Mouse (Mus musculus) forebrain, embryonic 11.5 days (tissue): ENCODE results near the gene Hoxa3. TPM values are rescaled to one million over a fixed set of nuclear protein-coding genes. Genes with fewer than 3 reads are reported as not detected.

Experiments
- ATAC-seq: fragments of 200-750 bp; cut with Nextera tagmentation; replicated peaks from 2 replicates; pipeline ENCODE4 v1.8.0; 2017; ENCODE audit warnings: moderate TSS enrichment; ENCODE audit not compliant: low FRiP score
- DNase-seq: peaks from one replicate; pipeline ENCODE4 v3.0.0-alpha.2; 2017; ENCODE audit warnings: low spot score
- H3K27ac ChIP-seq: fragments of 300-500 bp; sonication (generic); 2 replicates; pipeline ENCODE4 v1.5.1; 2014; ENCODE audit warnings: low read depth, low read length
- H3K27me3 ChIP-seq: fragments of 300-500 bp; sonication (generic); 2 replicates; pipeline ENCODE4 v1.6.1; 2014; ENCODE audit warnings: mild to moderate bottlenecking, low read length, mixed read lengths; ENCODE audit not compliant: control insufficient read depth, insufficient read depth
- H3K36me3 ChIP-seq: fragments of 300-500 bp; sonication (generic); 2 replicates; pipeline ENCODE4 v1.6.1; 2014; ENCODE audit warnings: mild to moderate bottlenecking, low read length, moderate library complexity, mixed read lengths; ENCODE audit not compliant: control insufficient read depth, insufficient read depth
- H3K4me1 ChIP-seq: fragments of 300-500 bp; sonication (generic); replicated peaks from 2 replicates; pipeline ENCODE4 v1.6.1; 2014; ENCODE audit warnings: low read length, mixed read lengths; ENCODE audit not compliant: control insufficient read depth, insufficient read depth
- H3K4me2 ChIP-seq: fragments of 300-500 bp; sonication (generic); 2 replicates; pipeline ENCODE4 v1.6.1; 2014; ENCODE audit warnings: low read depth, mild to moderate bottlenecking, low read length, moderate library complexity, mixed read lengths; ENCODE audit not compliant: severe bottlenecking
- H3K4me3 ChIP-seq: fragments of 300-500 bp; sonication (generic); 2 replicates; pipeline ENCODE4 v1.5.1; 2014; ENCODE audit warnings: low read depth, low read length
- H3K9ac ChIP-seq: fragments of 300-500 bp; sonication (generic); 2 replicates; pipeline ENCODE4 v1.6.1; 2014; ENCODE audit warnings: low read length
- H3K9me3 ChIP-seq: fragments of 300-500 bp; sonication (generic); 2 replicates; pipeline ENCODE4 v1.6.1; 2016; ENCODE audit warnings: low read length, mixed read lengths; ENCODE audit not compliant: control insufficient read depth
- WGBS: fragments of 180-500 bp; shearing (Covaris S2); extraction: QIAGEN DNeasy Blood & Tissue Kit; methylation state at CpG from one replicate; pipeline ENCODE4 v1.1.7; 2014; 5-methylcytosine and 5-hydroxymethylcytosine counted together
- polyA plus RNA-seq: library from polyadenylated mRNA; unstranded; fragments of >200 nt; fragmentation: Nextera tagmentation; extraction: Ambion mirVana; gene quantifications from 2 replicates; pipeline ENCODE4 v1.2.1, GENCODE M21; 2014

Gene Hoxa3
- polyA plus RNA-seq, 1 experiment from 2014 or later, result not detected

GRCm38 (mm10) chr6:52253511-52254500 is 40.7 kb upstream of the Hoxa3 start:
- no peak for ATAC-seq
- peak; percentile 71 for DNase-seq
- no peak overlapping the region for H3K4me3 ChIP-seq
- H3K9me3 ChIP-seq, result no peaks in the 10 kb centered on the region
- no peak overlapping the region for H3K4me2 ChIP-seq
- no peak overlapping the region for H3K27ac ChIP-seq
- no peak overlapping the region for H3K9ac ChIP-seq
- under 1% methylated on average over 59 of the region's 59 CpGs for WGBS
- H3K4me1 ChIP-seq, result peaks cover 3% of the 10 kb centered on the region; the same call in 1 of the 2 replicates
- no peaks in the 10 kb centered on the region for H3K36me3 ChIP-seq
- H3K27me3 ChIP-seq, result peaks cover 89% of the 10 kb centered on the region

- H3K9ac ChIP-seq, result no peak overlapping the region
- peaks cover 90% of the 10 kb centered on the region for H3K27me3 ChIP-seq
- peaks cover 3% of the 10 kb centered on the region; the same call in 1 of the 2 replicates for H3K4me1 ChIP-seq
- H3K27ac ChIP-seq, result no peak overlapping the region
- no peaks in the 10 kb centered on the region for H3K36me3 ChIP-seq
- no peaks in the 10 kb centered on the region for H3K9me3 ChIP-seq
- WGBS, result 2% methylated on average over 35 of the region's 35 CpGs
- no peak overlapping the region for H3K4me2 ChIP-seq
- DNase-seq, result peak; percentile 61
- H3K4me3 ChIP-seq, result no peak overlapping the region
- no peak for ATAC-seq
Measured at GRCm38 (mm10) chr6:52252775-52253376, 39.7 kb upstream of the Hoxa3 start.

GRCm38 (mm10) chr6:52252016-52252774 is 39.1 kb upstream of the Hoxa3 start:
- no peaks in the 10 kb centered on the region for H3K36me3 ChIP-seq
- H3K9ac ChIP-seq, result no peak overlapping the region
- no peaks in the 10 kb centered on the region for H3K9me3 ChIP-seq
- no peak overlapping the region for H3K4me2 ChIP-seq
- DNase-seq, result peak; percentile 62
- 1% methylated on average over 24 of the region's 24 CpGs for WGBS
- no peak for ATAC-seq
- H3K27me3 ChIP-seq, result peaks cover 91% of the 10 kb centered on the region
- no peak overlapping the region for H3K4me3 ChIP-seq
- no peak overlapping the region for H3K27ac ChIP-seq
- peaks cover 3% of the 10 kb centered on the region; the same call in 1 of the 2 replicates for H3K4me1 ChIP-seq

GRCm38 (mm10) chr6:52251177-52251879 is 38.2 kb upstream of the Hoxa3 start:
- Histone ChIP-seq H3K4me3 (no peak overlapping the region), H3K9me3 (no peaks in the 10 kb centered on the region), H3K27ac (no peak overlapping the region), H3K4me1 (peaks cover 3% of the 10 kb centered on the region; the same call in 1 of the 2 replicates), H3K27me3 (peaks cover 93% of the 10 kb centered on the region), H3K9ac (no peak overlapping the region), H3K4me2 (no peak overlapping the region), H3K36me3 (no peaks in the 10 kb centered on the region)
- ATAC-seq (no peak), DNase-seq (no peak)
- WGBS, result 9% methylated on average over 7 of the region's 7 CpGs

- no peaks in the 10 kb centered on the region for H3K9me3 ChIP-seq
- DNase-seq, result peak; percentile 42
Measured at GRCm38 (mm10) chr6:52249826-52250225, 36.7 kb upstream of the Hoxa3 start.

GRCm38 (mm10) chr6:52249415-52249738 is 36.2 kb upstream of the Hoxa3 start:
- ATAC-seq (no peak), DNase-seq (no peak)
- under 1% methylated on average over 16 of the region's 16 CpGs for WGBS
- Histone ChIP-seq H3K36me3 (no peaks in the 10 kb centered on the region), H3K4me1 (peaks cover 6% of the 10 kb centered on the region; the same call in 1 of the 2 replicates), H3K4me2 (no peak overlapping the region), H3K9ac (no peak overlapping the region), H3K4me3 (no peak overlapping the region), H3K9me3 (no peaks in the 10 kb centered on the region), H3K27me3 (peaks cover 98% of the 10 kb centered on the region), H3K27ac (no peak overlapping the region)

More at GRCm38 (mm10) chr6:52249826-52250225, 36.7 kb upstream of the Hoxa3 start:
- Histone ChIP-seq H3K27ac (no peak overlapping the region), H3K9ac (no peak overlapping the region), H3K4me2 (no peak overlapping the region), H3K27me3 (peaks cover 95% of the 10 kb centered on the region), H3K4me1 (peaks cover 6% of the 10 kb centered on the region; the same call in 1 of the 2 replicates), H3K36me3 (no peaks in the 10 kb centered on the region), H3K4me3 (no peak overlapping the region)
- WGBS, result 3% methylated on average over 4 of the region's 4 CpGs
- ATAC-seq, result no peak

- Histone ChIP-seq H3K27ac (no peak overlapping the region), H3K27me3 (peaks cover 98% of the 10 kb centered on the region), H3K4me2 (no peak overlapping the region), H3K9ac (no peak overlapping the region), H3K9me3 (no peaks in the 10 kb centered on the region), H3K4me1 (peaks cover 6% of the 10 kb centered on the region; the same call in 1 of the 2 replicates), H3K4me3 (no peak overlapping the region), H3K36me3 (no peaks in the 10 kb centered on the region)
- WGBS, result 1% methylated on average over 27 of the region's 27 CpGs
- DNase-seq (peak; percentile 56), ATAC-seq (no peak)
Measured at GRCm38 (mm10) chr6:52248638-52249414, 35.7 kb upstream of the Hoxa3 start.
